Mouse (Mus musculus): ENCODE measurements at regions not wholly inside any gene's neighbourhood (a gene's known extent, or its start where the extent isn't known, plus 50 kb on each side); places are given as distances from the start of the nearest gene placed in this dataset.

DNA sequence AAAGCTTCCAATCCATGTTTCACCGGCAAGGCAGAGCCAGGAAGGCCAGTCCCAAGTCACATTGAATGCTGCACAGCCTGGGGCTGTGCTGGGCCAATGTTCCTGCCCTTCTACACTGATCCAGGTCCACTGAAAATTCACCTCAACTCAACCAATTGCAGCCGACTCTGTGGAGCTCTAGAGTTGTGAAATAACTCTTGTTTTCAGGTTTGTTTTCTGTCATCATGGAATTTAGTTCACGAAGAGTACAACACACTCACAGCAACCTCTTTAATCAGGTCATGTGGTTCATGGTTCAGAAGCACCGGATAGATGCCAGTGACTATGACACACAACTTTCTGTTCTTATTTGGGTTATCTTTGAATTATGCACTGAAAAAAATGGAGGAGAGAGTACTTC is 640.1 kb downstream of the Nedd1 start:
- TF ChIP-seq ZC3H11A (IDR thresholded peaks at IDR 0.05; ENCODE audit: borderline replicate concordance, low read depth, low read length) = no peak
- TF ChIP-seq ZNF384 (IDR thresholded peaks at IDR 0.05; ENCODE audit: low read depth, low read length) = no peak

Data from ES-E14 (cell line).